Mouse (Mus musculus) stomach, postnatal 0 days (tissue): ENCODE measurements around the gene Scn11a.

Experiments
- CTCF ChIP-seq: IDR thresholded peaks from 2 replicates; pipeline ENCODE4 v1.5.1; 2016; ENCODE audit warnings: antibody characterized with exemption, low read depth, mild to moderate bottlenecking, moderate library complexity
- EP300 ChIP-seq: optimal IDR thresholded peaks from 2 replicates; pipeline ENCODE3; 2016; ENCODE audit warnings: antibody characterized with exemption

DNA sequence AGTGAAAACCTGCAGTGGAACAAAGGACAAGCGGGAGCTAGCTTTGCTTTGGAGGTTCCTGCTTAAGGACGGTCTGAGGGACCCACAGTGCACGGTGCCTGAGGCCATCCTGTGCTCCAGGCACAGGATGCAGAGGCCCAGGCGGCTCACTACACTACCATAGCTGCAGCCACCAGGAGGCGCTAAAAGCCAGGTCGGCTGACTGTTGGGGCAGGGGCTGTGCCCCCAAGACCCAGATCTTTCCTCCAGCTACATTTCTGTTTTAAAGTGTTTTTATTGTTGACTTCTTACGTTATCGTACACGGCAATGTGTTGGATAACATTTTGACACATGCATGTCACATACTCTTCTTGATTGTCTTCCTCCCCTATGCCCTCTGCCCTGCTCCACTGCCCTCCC, 32.8 kb downstream of the Scn11a start:
- TF ChIP-seq EP300 (no peak), CTCF (peak; percentile 48)
